Mouse (Mus musculus): Measurements from ENCODE around the gene Map4k3. TPM values are rescaled to one million over a fixed set of nuclear protein-coding genes. Genes with fewer than 3 reads are reported as not detected.

Gene Map4k3
- total RNA-seq, 1 experiment from 2014 or later = 6.9 TPM

GRCm38 (mm10) chr17:80644983-80645693 is 83.1 kb downstream of the Map4k3 start:
- ATAC-seq (replicated peaks; ENCODE audit: low read depth, poor library complexity, severe bottlenecking) = no peak

GRCm38 (mm10) chr17:80644567-80644966 is 83.7 kb downstream of the Map4k3 start:
- no peak for ATAC-seq (replicated peaks; ENCODE audit: low read depth, poor library complexity, severe bottlenecking)

GRCm38 (mm10) chr17:80638121-80638520 is 90.2 kb downstream of the Map4k3 start:
- ATAC-seq (replicated peaks; ENCODE audit: low read depth, poor library complexity, severe bottlenecking) = no peak

GRCm38 (mm10) chr17:80635794-80636193 is 92.5 kb downstream of the Map4k3 start:
- ATAC-seq (replicated peaks; ENCODE audit: low read depth, poor library complexity, severe bottlenecking) = no peak

- ATAC-seq (replicated peaks; ENCODE audit: low read depth, poor library complexity, severe bottlenecking) = no peak
Observed at GRCm38 (mm10) chr17:80632846-80633245, 95.4 kb downstream of the Map4k3 start.

- ATAC-seq (replicated peaks; ENCODE audit: low read depth, poor library complexity, severe bottlenecking) = no peak
Observed at GRCm38 (mm10) chr17:80632354-80632753, 95.9 kb downstream of the Map4k3 start.

- no peak for ATAC-seq (replicated peaks; ENCODE audit: low read depth, poor library complexity, severe bottlenecking)
Observed at GRCm38 (mm10) chr17:80631028-80631427, 97.3 kb downstream of the Map4k3 start.

- ATAC-seq (replicated peaks; ENCODE audit: low read depth, poor library complexity, severe bottlenecking) = no peak
Observed at GRCm38 (mm10) chr17:80624979-80625378, 103.3 kb downstream of the Map4k3 start.

- no peak for ATAC-seq (replicated peaks; ENCODE audit: low read depth, poor library complexity, severe bottlenecking)
Observed at GRCm38 (mm10) chr17:80621691-80622090, 106.6 kb downstream of the Map4k3 start.

- peak; percentile 99 for ATAC-seq (replicated peaks; ENCODE audit: low read depth, poor library complexity, severe bottlenecking)
Observed at GRCm38 (mm10) chr17:80620786-80621423, 107.4 kb downstream of the Map4k3 start.

GRCm38 (mm10) chr17:80619556-80619955 is 108.7 kb downstream of the Map4k3 start:
- ATAC-seq (replicated peaks; ENCODE audit: low read depth, poor library complexity, severe bottlenecking) = no peak

- ATAC-seq (replicated peaks; ENCODE audit: low read depth, poor library complexity, severe bottlenecking) = no peak
Observed at GRCm38 (mm10) chr17:80618890-80619289, 109.4 kb downstream of the Map4k3 start.

- no peak for ATAC-seq (replicated peaks; ENCODE audit: low read depth, poor library complexity, severe bottlenecking)
Observed at GRCm38 (mm10) chr17:80603806-80604205, 124.5 kb downstream of the Map4k3 start.

GRCm38 (mm10) chr17:80603079-80603625 is 125.1 kb downstream of the Map4k3 start:
- no peak for ATAC-seq (replicated peaks; ENCODE audit: low read depth, poor library complexity, severe bottlenecking)

- ATAC-seq (replicated peaks; ENCODE audit: low read depth, poor library complexity, severe bottlenecking) = 0 out of 2 replicates have a peak, but pooled peaks have one; percentile 42
Observed at GRCm38 (mm10) chr17:80601371-80601770, 126.9 kb downstream of the Map4k3 start.

- no peak for ATAC-seq (replicated peaks; ENCODE audit: low read depth, poor library complexity, severe bottlenecking)
Observed at GRCm38 (mm10) chr17:80583051-80583450, 145.2 kb downstream of the Map4k3 start.

GRCm38 (mm10) chr17:80579901-80580300 is 148.4 kb downstream of the Map4k3 start:
- ATAC-seq (replicated peaks; ENCODE audit: low read depth, poor library complexity, severe bottlenecking) = no peak

- no peak for ATAC-seq (replicated peaks; ENCODE audit: low read depth, poor library complexity, severe bottlenecking)
Observed at GRCm38 (mm10) chr17:80579089-80579488, 149.2 kb downstream of the Map4k3 start.

- no peak for ATAC-seq (replicated peaks; ENCODE audit: low read depth, poor library complexity, severe bottlenecking)
Observed at GRCm38 (mm10) chr17:80578041-80578440, 150.2 kb downstream of the Map4k3 start.

GRCm38 (mm10) chr17:80577639-80578038 is 150.6 kb downstream of the Map4k3 start, which contains the start of gene Cdkl4:
Cdkl4 (minus strand) TSS chr17:80577813.
- ATAC-seq (replicated peaks; ENCODE audit: low read depth, poor library complexity, severe bottlenecking) = no peak

- ATAC-seq (replicated peaks; ENCODE audit: low read depth, poor library complexity, severe bottlenecking) = peak; percentile 96
Observed at GRCm38 (mm10) chr17:80577214-80577613, 151.1 kb downstream of the Map4k3 start.
